Mouse (Mus musculus) liver, embryonic 16.5 days (tissue): ENCODE measurements around the gene Ccpg1. TPM values are rescaled to one million over a fixed set of nuclear protein-coding genes. Genes with fewer than 3 reads are reported as not detected.

ENCODE experiments used
- ATAC-seq: fragments of 200-750 bp; cut with Nextera tagmentation; 2 replicates; pipeline ENCODE4 v1.8.0; 2017; ENCODE audit warnings: low read depth, mild to moderate bottlenecking, moderate number of reproducible peaks, moderate library complexity
- H3K27ac ChIP-seq: fragments of 300-500 bp; sonication (generic); 2 replicates; pipeline ENCODE4 v1.5.1; 2014; ENCODE audit warnings: mild to moderate bottlenecking, low read length
- H3K27me3 ChIP-seq: fragments of 300-500 bp; sonication (generic); 2 replicates; pipeline ENCODE4 v1.6.1; 2014; ENCODE audit warnings: low read depth, low read length, mixed read lengths; ENCODE audit not compliant: control insufficient read depth, insufficient read depth
- H3K36me3 ChIP-seq: fragments of 300-500 bp; sonication (generic); 2 replicates; pipeline ENCODE4 v1.6.1; 2014; ENCODE audit warnings: mild to moderate bottlenecking; ENCODE audit not compliant: control insufficient read depth, insufficient read depth
- H3K4me1 ChIP-seq: fragments of 300-500 bp; sonication (generic); 2 replicates; pipeline ENCODE4 v1.6.1; 2014; ENCODE audit warnings: low read depth, low read length, mixed read lengths; ENCODE audit not compliant: control insufficient read depth
- H3K4me2 ChIP-seq: fragments of 300-500 bp; sonication (generic); 2 replicates; pipeline ENCODE4 v1.6.1; 2014; ENCODE audit warnings: low read depth, low read length, mixed read lengths
- H3K4me3 ChIP-seq: fragments of 300-500 bp; sonication (generic); 2 replicates; pipeline ENCODE4 v1.5.1; 2014; ENCODE audit warnings: low read depth, mild to moderate bottlenecking, low read length
- H3K9ac ChIP-seq: fragments of 300-500 bp; sonication (generic); 2 replicates; pipeline ENCODE4 v1.6.1; 2014; ENCODE audit warnings: low read depth, low read length
- H3K9me3 ChIP-seq: fragments of 300-500 bp; sonication (generic); replicated peaks from 2 replicates; pipeline ENCODE4 v1.6.1; 2016; ENCODE audit warnings: low read length; ENCODE audit not compliant: control insufficient read depth
- WGBS: fragments of 180-500 bp; shearing (Covaris S2); extraction: QIAGEN DNeasy Blood & Tissue Kit; methylation state at CpG from one replicate; pipeline ENCODE4 v1.1.7; 2014; ENCODE audit not compliant: insufficient replicate concordance; 5-methylcytosine and 5-hydroxymethylcytosine counted together
- polyA plus RNA-seq: library from polyadenylated mRNA; unstranded; fragments of >200 nt; fragmentation: Nextera tagmentation; extraction: Ambion mirVana; gene quantifications from 2 replicates; pipeline ENCODE4 v1.2.1, GENCODE M21; 2015

The Ccpg1 gene
- polyA plus RNA-seq, 1 experiment from 2014 or later = 13.3 TPM

GRCm38 (mm10) chr9:73002177-73002576, 16.9 kb downstream of the Ccpg1 start:
- 0 out of 2 replicates have a peak, but pooled peaks have one; percentile 50 for ATAC-seq
- H3K27ac ChIP-seq = no peak overlapping the region
- 49% methylated on average over 3 of the region's 3 CpGs for WGBS

DNA sequence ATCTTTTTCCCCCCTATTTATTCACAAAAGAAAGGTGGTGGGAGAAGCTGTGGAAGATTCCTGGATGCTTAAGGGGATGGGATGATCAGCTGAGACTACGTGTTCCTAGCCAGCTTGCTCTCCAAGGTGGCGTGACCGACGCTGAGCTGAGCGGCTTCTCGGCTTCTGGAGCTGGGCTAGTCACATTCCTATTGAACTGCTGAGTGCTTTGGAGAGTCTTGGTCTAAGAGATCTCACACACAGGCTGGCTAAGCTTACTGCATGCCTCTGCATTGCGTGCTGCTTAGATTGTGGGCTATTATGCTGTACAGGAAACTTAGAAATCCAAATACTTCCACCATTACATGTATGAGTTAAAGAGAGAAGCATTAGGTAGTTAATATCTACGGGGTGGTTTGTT, 18.8 kb downstream of the Ccpg1 start:
- no peaks in the 10 kb centered on the region for H3K27me3 ChIP-seq
- 81% methylated on average over 8 of the region's 8 CpGs for WGBS
- no peak overlapping the region for H3K9ac ChIP-seq
- H3K36me3 ChIP-seq = no peaks in the 10 kb centered on the region; the same call in 1 of the 2 replicates
- H3K9me3 ChIP-seq = no peaks in the 10 kb centered on the region
- H3K27ac ChIP-seq = no peak overlapping the region
- H3K4me3 ChIP-seq = no peak overlapping the region
- ATAC-seq = no peak
- H3K4me2 ChIP-seq = no peak overlapping the region
- H3K4me1 ChIP-seq = no peaks in the 10 kb centered on the region; the same call in 1 of the 2 replicates

More at GRCm38 (mm10) chr9:73002177-73002576, 16.9 kb downstream of the Ccpg1 start:
- no peaks in the 10 kb centered on the region for H3K9me3 ChIP-seq
- H3K4me1 ChIP-seq = no peaks in the 10 kb centered on the region; the same call in 1 of the 2 replicates
- no peaks in the 10 kb centered on the region; the same call in 1 of the 2 replicates for H3K36me3 ChIP-seq
- no peaks in the 10 kb centered on the region for H3K27me3 ChIP-seq
- H3K4me2 ChIP-seq = no peak overlapping the region
- H3K4me3 ChIP-seq = no peak overlapping the region
- H3K9ac ChIP-seq = no peak overlapping the region

DNA sequence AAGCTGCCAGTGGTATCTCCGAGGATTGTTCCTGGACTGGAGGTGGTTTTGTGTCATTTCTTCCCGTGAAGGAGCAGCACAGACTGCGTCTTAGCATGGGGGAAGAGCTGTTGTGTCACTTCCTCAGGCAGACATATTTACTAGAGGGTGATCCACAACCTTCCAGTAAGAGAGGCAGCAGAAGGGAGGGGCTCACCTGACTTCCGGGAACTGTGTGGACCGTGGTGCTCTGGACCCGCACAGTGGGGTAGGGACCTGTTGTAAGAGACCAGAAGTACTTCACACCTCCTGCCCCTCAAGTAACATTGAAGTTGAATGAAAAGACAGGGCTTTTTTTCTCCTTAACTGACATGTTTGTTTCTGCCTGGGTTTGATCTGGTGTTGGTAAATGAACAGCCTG, 19.9 kb downstream of the Ccpg1 start:
- Histone ChIP-seq H3K4me2 (no peak overlapping the region), H3K27ac (no peak overlapping the region), H3K36me3 (no peaks in the 10 kb centered on the region; the same call in 1 of the 2 replicates), H3K27me3 (no peaks in the 10 kb centered on the region), H3K9me3 (no peaks in the 10 kb centered on the region), H3K4me1 (no peaks in the 10 kb centered on the region; the same call in 1 of the 2 replicates), H3K9ac (no peak overlapping the region), H3K4me3 (no peak overlapping the region)
- 76% methylated on average over 6 of the region's 6 CpGs for WGBS
- no peak for ATAC-seq

- WGBS = 81% methylated on average over 3 of the region's 3 CpGs
- H3K27ac ChIP-seq = no peak overlapping the region
- no peak for ATAC-seq
- no peaks in the 10 kb centered on the region for H3K27me3 ChIP-seq
- H3K36me3 ChIP-seq = no peaks in the 10 kb centered on the region; the same call in 1 of the 2 replicates
- H3K9ac ChIP-seq = no peak overlapping the region
- H3K4me3 ChIP-seq = no peak overlapping the region
- no peaks in the 10 kb centered on the region; the same call in 1 of the 2 replicates for H3K4me1 ChIP-seq
- no peaks in the 10 kb centered on the region for H3K9me3 ChIP-seq
- H3K4me2 ChIP-seq = no peak overlapping the region
These were observed 20.9 kb downstream of the Ccpg1 start for GRCm38 (mm10) chr9:73006175-73006574.

GRCm38 (mm10) chr9:73008384-73008783, 23.2 kb downstream of the Ccpg1 start:
- Histone ChIP-seq H3K4me1 (no peaks in the 10 kb centered on the region), H3K36me3 (peaks cover 3% of the 10 kb centered on the region), H3K4me3 (no peak overlapping the region), H3K4me2 (no peak overlapping the region), H3K9ac (no peak overlapping the region), H3K27me3 (no peaks in the 10 kb centered on the region), H3K9me3 (no peaks in the 10 kb centered on the region), H3K27ac (no peak overlapping the region)
- 33% methylated on average over 3 of the region's 3 CpGs for WGBS
- no peak for ATAC-seq

DNA sequence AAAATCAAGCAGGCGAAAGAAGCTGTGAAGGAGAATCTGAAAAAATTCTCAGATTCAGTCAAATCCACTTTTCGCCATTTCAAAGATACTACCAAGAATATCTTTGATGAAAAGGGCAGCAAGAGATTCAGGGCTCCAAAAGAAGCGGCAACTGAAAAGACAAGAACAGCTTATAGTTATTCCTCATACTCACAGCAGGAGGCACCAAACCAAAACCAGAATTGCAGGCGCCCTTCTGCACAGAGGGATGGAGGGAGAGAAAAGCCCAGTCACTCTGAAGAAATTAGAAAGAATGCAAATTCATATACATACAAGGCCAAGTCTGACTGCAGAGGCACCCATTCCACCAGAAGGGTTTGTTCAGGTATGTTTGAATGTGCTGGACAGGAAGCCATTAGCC, 27.4 kb downstream of the Ccpg1 start:
- Histone ChIP-seq H3K9me3 (no peaks in the 10 kb centered on the region), H3K27ac (no peak overlapping the region), H3K4me1 (no peaks in the 10 kb centered on the region), H3K4me2 (no peak overlapping the region), H3K36me3 (peaks cover 10% of the 10 kb centered on the region), H3K27me3 (no peaks in the 10 kb centered on the region), H3K4me3 (no peak overlapping the region), H3K9ac (no peak overlapping the region)
- 79% methylated on average over 4 of the region's 4 CpGs for WGBS
- ATAC-seq = no peak

DNA sequence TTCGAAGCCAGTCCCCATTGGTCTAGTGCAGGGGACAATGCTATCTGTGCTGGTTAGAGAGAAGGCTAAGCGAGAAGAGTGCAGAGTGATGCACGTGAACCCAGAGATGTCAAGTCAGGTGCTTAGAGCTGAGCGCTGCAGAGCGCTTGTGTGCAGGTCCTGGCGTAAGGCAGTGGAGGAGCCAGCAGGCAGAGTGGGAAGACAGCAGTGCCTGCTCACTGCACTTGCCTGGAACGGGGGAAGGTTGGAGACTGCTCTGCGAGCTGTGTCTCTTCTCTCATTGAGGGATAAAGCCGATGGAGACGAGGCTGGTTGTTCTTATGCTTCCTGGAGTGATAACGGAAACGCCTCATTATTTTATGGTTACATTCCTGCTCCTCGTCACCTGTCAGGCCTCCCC, 29.5 kb downstream of the Ccpg1 start:
- no peak overlapping the region for H3K4me2 ChIP-seq
- no peak overlapping the region for H3K4me3 ChIP-seq
- H3K36me3 ChIP-seq = peaks cover 10% of the 10 kb centered on the region
- ATAC-seq = no peak
- WGBS = 80% methylated on average over 13 of the region's 13 CpGs
- H3K9ac ChIP-seq = no peak overlapping the region
- H3K4me1 ChIP-seq = no peaks in the 10 kb centered on the region
- H3K27me3 ChIP-seq = no peaks in the 10 kb centered on the region
- H3K27ac ChIP-seq = no peak overlapping the region
- no peaks in the 10 kb centered on the region for H3K9me3 ChIP-seq

GRCm38 (mm10) chr9:73019841-73020240, 34.6 kb downstream of the Ccpg1 start:
- no peak overlapping the region for H3K4me3 ChIP-seq
- whole genome bisulfite sequencing = 78% methylated on average over 10 of the region's 10 CpGs
- ATAC-seq = no peak
- peaks cover 10% of the 10 kb centered on the region for H3K36me3 ChIP-seq
- no peaks in the 10 kb centered on the region for H3K27me3 ChIP-seq
- H3K9me3 ChIP-seq = no peaks in the 10 kb centered on the region
- H3K9ac ChIP-seq = no peak overlapping the region
- no peak overlapping the region for H3K4me2 ChIP-seq
- no peaks in the 10 kb centered on the region for H3K4me1 ChIP-seq
- no peak overlapping the region for H3K27ac ChIP-seq

- Histone ChIP-seq H3K4me2 (no peak overlapping the region), H3K9ac (no peak overlapping the region), H3K4me1 (no peaks in the 10 kb centered on the region), H3K27me3 (no peaks in the 10 kb centered on the region), H3K4me3 (no peak overlapping the region), H3K27ac (no peak overlapping the region), H3K9me3 (no peaks in the 10 kb centered on the region), H3K36me3 (peaks cover 10% of the 10 kb centered on the region)
- WGBS = 71% methylated on average over 5 of the region's 5 CpGs
- ATAC-seq = no peak
These were observed 35.4 kb downstream of the Ccpg1 start for GRCm38 (mm10) chr9:73020566-73021097.
